In the genomic region with DNA sequence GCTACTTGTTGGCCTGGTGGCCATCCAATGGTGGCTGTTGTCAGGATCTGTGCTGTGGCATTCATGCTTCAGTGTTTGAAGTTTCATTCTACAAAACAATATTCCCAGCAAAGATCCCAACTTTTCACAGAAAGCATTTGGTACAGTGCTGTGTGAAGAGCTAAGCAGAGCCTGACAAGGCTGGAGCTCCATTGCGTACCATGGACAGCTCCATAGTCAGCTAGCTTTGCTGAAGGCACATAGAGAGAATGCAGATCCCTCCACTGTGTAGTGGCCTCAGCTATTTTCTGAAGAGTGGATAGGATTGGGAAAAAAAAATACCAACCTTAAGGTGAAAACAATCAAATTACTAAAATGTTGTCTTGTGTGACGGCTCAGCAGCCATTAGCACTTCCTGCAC, we compare ENCODE assay signal across 12 mouse cellular contexts. TPM values are rescaled to one million over a fixed set of nuclear protein-coding genes. Genes with fewer than 3 reads are reported as not detected.
DNase-seq lines count a peak whose midpoint lies in the region; ATAC-seq and TF ChIP-seq lines count a peak whose summit lies in the region.
"Had no signal": no experiment of that assay in that cellular context is flagged by ENCODE, and none has a peak within 500 bp of the region (broad histone marks: within the 10 kb centered on the region; RNA-seq: fewer than 3 reads in every experiment).

No protein-coding gene starts in this region.

- no peaks in the 10 kb centered on the region for H3K36me3 ChIP-seq in heart, postnatal 0 days (replicated peaks; ENCODE audit: control insufficient read depth, insufficient read depth, low read length)
- no peaks in the 10 kb centered on the region for H3K36me3 ChIP-seq in heart, embryonic 10.5 days
- no peaks in the 10 kb centered on the region for H3K36me3 ChIP-seq in stomach, postnatal 0 days (ENCODE audit: control insufficient read depth, insufficient read depth, low read length)
- H3K36me3 ChIP-seq in forebrain, postnatal 0 days (ENCODE audit: insufficient read depth), result no peaks in the 10 kb centered on the region
- H3K36me3 ChIP-seq: hindbrain, embryonic 15.5 days; lung, embryonic 15.5 days had no signal

- H3K4me2 ChIP-seq in heart, postnatal 0 days (ENCODE audit: low read depth, low read length), result no peak overlapping the region
- no peak overlapping the region for H3K4me2 ChIP-seq in stomach, postnatal 0 days (replicated peaks; ENCODE audit: low read depth)
- no peak overlapping the region for H3K4me2 ChIP-seq in forebrain, postnatal 0 days (ENCODE audit: low read depth)
- H3K4me2 ChIP-seq: forebrain, embryonic 13.5 days; hindbrain, embryonic 15.5 days; lung, embryonic 15.5 days had no signal

- H3K9me3 ChIP-seq in heart, postnatal 0 days (replicated peaks; ENCODE audit: control insufficient read depth, low read length), result no peaks in the 10 kb centered on the region
- no peaks in the 10 kb centered on the region for H3K9me3 ChIP-seq in heart, embryonic 10.5 days
- H3K9me3 ChIP-seq in stomach, postnatal 0 days (ENCODE audit: control insufficient read depth, low read length), result no peaks in the 10 kb centered on the region
- no peaks in the 10 kb centered on the region for H3K9me3 ChIP-seq in forebrain, postnatal 0 days (ENCODE audit: low read length)
- H3K9me3 ChIP-seq: forebrain, embryonic 13.5 days; hindbrain, embryonic 15.5 days; lung, embryonic 15.5 days had no signal

- no peak overlapping the region for H3K4me3 ChIP-seq in heart, postnatal 0 days (ENCODE audit: low read depth, low read length)
- no peak overlapping the region for H3K4me3 ChIP-seq in heart, embryonic 10.5 days
- H3K4me3 ChIP-seq in stomach, postnatal 0 days (ENCODE audit: low read depth, low read length), result no peak overlapping the region
- no peak overlapping the region for H3K4me3 ChIP-seq in forebrain, postnatal 0 days (ENCODE audit: low read depth, low read length)
- H3K4me3 ChIP-seq: forebrain, embryonic 13.5 days; hindbrain, embryonic 15.5 days; lung, embryonic 15.5 days had no signal

- H3K4me1 ChIP-seq in heart, postnatal 0 days (ENCODE audit: control insufficient read depth, insufficient read depth), result no peaks in the 10 kb centered on the region
- H3K4me1 ChIP-seq in heart, embryonic 10.5 days, result no peaks in the 10 kb centered on the region
- no peaks in the 10 kb centered on the region for H3K4me1 ChIP-seq in stomach, postnatal 0 days (replicated peaks; ENCODE audit: control insufficient read depth, insufficient read depth)
- H3K4me1 ChIP-seq in forebrain, postnatal 0 days (ENCODE audit: insufficient read depth), result no peaks in the 10 kb centered on the region
- H3K4me1 ChIP-seq: forebrain, embryonic 13.5 days; hindbrain, embryonic 15.5 days; lung, embryonic 15.5 days had no signal

- intact Hi-C loops in left cerebral cortex, postnatal 4 days (cut with DNase I), result no loop called here

- H3K9ac ChIP-seq in heart, postnatal 0 days (replicated peaks; ENCODE audit: low read depth, low read length), result no peak overlapping the region
- H3K9ac ChIP-seq in stomach, postnatal 0 days (ENCODE audit: low read length), result no peak overlapping the region
- H3K9ac ChIP-seq in forebrain, postnatal 0 days, result no peak overlapping the region
- H3K9ac ChIP-seq: forebrain, embryonic 13.5 days; hindbrain, embryonic 15.5 days; lung, embryonic 15.5 days had no signal

- no peak for TF ChIP-seq CTCF in heart, postnatal 0 days (IDR thresholded peaks at IDR 0.05; ENCODE audit: low read depth)
- no peak for TF ChIP-seq CTCF in stomach, postnatal 0 days (IDR thresholded peaks at IDR 0.05; ENCODE audit: low read depth)
- TF ChIP-seq CTCF in forebrain, postnatal 0 days (IDR thresholded peaks at IDR 0.05; ENCODE audit: low read depth), result no peak

- no peak overlapping the region for H3K27ac ChIP-seq in heart, postnatal 0 days (ENCODE audit: low read depth)
- H3K27ac ChIP-seq in heart, embryonic 10.5 days, result no peak overlapping the region
- H3K27ac ChIP-seq in stomach, postnatal 0 days (replicated peaks), result no peak overlapping the region
- H3K27ac ChIP-seq in forebrain, postnatal 0 days (ENCODE audit: low read depth, low read length), result no peak overlapping the region
- H3K27ac ChIP-seq: forebrain, embryonic 13.5 days; hindbrain, embryonic 15.5 days; lung, embryonic 15.5 days had no signal

- DNase-seq in heart, postnatal 0 days (ENCODE audit: low spot score), result peak; percentile 18
- DNase-seq in heart, embryonic 10.5 days (ENCODE audit: low spot score), result no peak
- peak; percentile 1 for DNase-seq in ovary, postnatal 10 days (ENCODE audit: low spot score)
- no peak for DNase-seq in ovary, adult 18-20 months (ENCODE audit: low spot score)
- peak; percentile 13 for DNase-seq in embryo, embryonic 9.5 days (ENCODE audit: extremely low spot score)
- DNase-seq in stomach, postnatal 0 days (ENCODE audit: low spot score), result peak; percentile 31
- no peak for DNase-seq in left cerebral cortex, postnatal 4 days
- DNase-seq in forebrain, postnatal 0 days, result no peak
- DNase-seq: thymus, adult 2 months had no signal

- TF ChIP-seq EP300 in heart, postnatal 0 days (IDR thresholded peaks at IDR 0.05; ENCODE audit: low read depth), result no peak
- TF ChIP-seq EP300 in stomach, postnatal 0 days (optimal IDR thresholded peaks at IDR 0.05), result no peak

- ATAC-seq in heart, postnatal 0 days (ENCODE audit: insufficient read depth, low read depth), result no peak
- ATAC-seq in stomach, postnatal 0 days (ENCODE audit: low FRiP score, low TSS enrichment), result no peak
- ATAC-seq in forebrain, postnatal 0 days, result no peak
- ATAC-seq: forebrain, embryonic 13.5 days had no signal

- 43% methylated on average over 2 of the region's 2 CpGs for WGBS in heart, postnatal 0 days
- WGBS in heart, embryonic 10.5 days, result 46% methylated on average over 2 of the region's 2 CpGs
- WGBS in stomach, postnatal 0 days, result 53% methylated on average over 2 of the region's 2 CpGs
- WGBS in forebrain, postnatal 0 days, result 74% methylated on average over 2 of the region's 2 CpGs

- no peaks in the 10 kb centered on the region for H3K27me3 ChIP-seq in heart, postnatal 0 days (ENCODE audit: control insufficient read depth, insufficient read depth, low read length)
- no peaks in the 10 kb centered on the region for H3K27me3 ChIP-seq in heart, embryonic 10.5 days (ENCODE audit: insufficient read depth, poor library complexity, severe bottlenecking)
- H3K27me3 ChIP-seq in stomach, postnatal 0 days (ENCODE audit: control insufficient read depth, insufficient read depth, low read length), result no peaks in the 10 kb centered on the region
- no peaks in the 10 kb centered on the region for H3K27me3 ChIP-seq in forebrain, postnatal 0 days (ENCODE audit: insufficient read depth, low read length)
- H3K27me3 ChIP-seq: forebrain, embryonic 13.5 days; hindbrain, embryonic 15.5 days; lung, embryonic 15.5 days had no signal

RNA-seq across cellular contexts. Expression of gene Zfp746, which starts 50.5 kb away (rescaled TPM):
- total RNA-seq in heart, postnatal 0 days (2014; rRNA removed; ENCODE audit: low replicate concordance), result 35.4 and 77.5 TPM in 2 replicates
- 6.2 and 6.7 TPM in 2 replicates for polyA plus RNA-seq in heart, postnatal 0 days (2015; fragmentation: Nextera tagmentation; extraction: Ambion mirVana)
- polyA plus RNA-seq in heart, embryonic 10.5 days (2016; fragmentation: Nextera tagmentation; extraction: Ambion mirVana), result 11.0 and 18.0 TPM in 2 replicates
- 8.7 and 10.3 TPM in 2 replicates for polyA plus RNA-seq in stomach, postnatal 0 days (2015; fragmentation: Nextera tagmentation; extraction: Ambion mirVana)
- total RNA-seq in left cerebral cortex, postnatal 4 days (2021), result 10 to 100 TPM; 32.2 to 35.4 TPM
- total RNA-seq in forebrain, postnatal 0 days (2014; rRNA removed), result 40.6 and 51.6 TPM in 2 replicates
- 13.2 and 15.5 TPM in 2 replicates for polyA plus RNA-seq in forebrain, postnatal 0 days (2015; fragmentation: Nextera tagmentation; extraction: Ambion mirVana)

Comparison
In these comparisons a context has a peak if more than half of its experiments do, and no peak if none do; other contexts are left out.
1. DNase-seq: peak in heart, postnatal 0 days (single experiment), ovary, postnatal 10 days (single experiment), embryo, embryonic 9.5 days (single experiment) and stomach, postnatal 0 days (single experiment); none in heart, embryonic 10.5 days (single experiment), ovary, adult 18-20 months (single experiment), left cerebral cortex, postnatal 4 days (single experiment) and forebrain, postnatal 0 days (single experiment).